Mouse (Mus musculus) layer of hippocampus, adult 8-10 months (tissue): ENCODE measurements around the gene Ppp1ca. TPM values are rescaled to one million over a fixed set of nuclear protein-coding genes. Genes with fewer than 3 reads are reported as not detected.

Experiments used
- DNase-seq, 2 experiments: peaks; one replicate each; pipeline ENCODE4 v3.0.0; 2022; ENCODE audit warnings: low spot score in 2 of 2
- total RNA-seq, 4 experiments: library from RNA; stranded (reverse); gene quantifications; 2 replicates each; pipeline ENCODE4 v1.2.4; 2022

Gene Ppp1ca
- total RNA-seq, 4 experiments from 2014 or later: 255 to 271 (median 266) TPM

GRCm38 (mm10) chr19:4154437-4155222 lies 37.2 kb upstream of the Ppp1ca start:
- DNase-seq: no peak

DNA sequence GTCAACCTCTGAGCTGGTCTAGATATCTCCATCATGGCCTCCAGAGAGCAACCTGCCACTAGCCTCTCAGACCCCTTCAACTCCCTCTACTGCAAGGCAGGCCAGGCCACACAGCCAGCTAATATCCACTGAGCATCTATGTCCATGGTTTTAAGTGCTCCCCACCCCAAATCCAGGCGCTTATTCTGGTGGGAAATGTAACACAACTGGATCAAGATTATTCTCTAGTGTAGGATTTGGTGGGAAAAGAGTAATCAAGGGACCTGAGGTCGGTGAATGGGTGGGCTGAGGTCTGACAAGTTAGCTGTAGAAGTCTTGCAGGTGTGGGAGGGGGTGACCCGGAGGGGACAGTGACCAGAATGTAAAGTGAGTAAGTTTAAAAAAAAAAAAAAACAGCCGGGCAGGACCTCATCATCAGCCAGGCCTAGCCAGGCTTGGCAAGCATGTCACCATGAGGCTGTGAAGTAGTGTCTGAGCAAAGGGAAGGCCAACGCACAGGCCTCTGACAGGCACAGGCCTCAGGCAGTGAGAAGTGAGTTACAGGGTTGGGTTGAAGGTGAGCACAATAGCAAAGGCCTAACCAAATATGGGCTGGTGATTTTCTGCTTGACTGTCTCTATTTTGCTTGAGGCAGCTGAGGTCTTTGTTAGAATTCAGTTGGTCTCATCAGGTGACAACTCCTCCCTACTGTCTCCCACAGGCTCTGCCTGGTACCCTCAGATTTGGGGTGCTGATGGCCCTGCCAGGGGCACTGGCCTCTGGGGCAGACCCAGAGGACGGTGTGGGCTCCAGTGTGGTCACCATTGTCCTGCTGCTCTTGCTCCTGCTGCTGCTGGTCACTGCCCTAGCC lies 36.4 kb upstream of the Ppp1ca start:
- no peak for DNase-seq

DNA sequence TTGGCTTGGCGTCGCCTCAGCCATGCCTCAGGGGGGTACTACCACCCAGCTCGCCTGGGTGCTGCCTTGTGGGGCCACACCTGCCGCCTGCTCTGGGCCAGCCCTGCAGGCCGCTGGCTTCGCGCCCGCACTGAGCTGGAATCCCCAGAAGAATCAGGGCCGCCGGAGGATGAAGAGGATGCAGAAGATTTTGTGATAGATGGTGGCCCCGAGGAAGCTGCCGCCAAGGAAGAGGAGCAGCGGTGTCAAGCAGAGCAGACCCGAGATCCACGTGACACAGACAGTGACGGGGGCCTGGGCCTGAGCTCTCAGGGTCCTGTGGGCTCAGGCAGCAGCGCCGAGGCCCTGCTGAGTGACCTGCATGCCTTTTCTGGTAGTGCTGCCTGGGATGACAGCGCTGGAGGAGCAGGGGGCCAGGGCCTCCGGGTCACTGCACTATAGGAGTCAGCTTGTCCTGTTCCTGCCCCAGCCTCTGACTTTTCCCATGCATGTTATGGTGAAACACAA lies 35.7 kb upstream of the Ppp1ca start:
- DNase-seq: no peak

DNA sequence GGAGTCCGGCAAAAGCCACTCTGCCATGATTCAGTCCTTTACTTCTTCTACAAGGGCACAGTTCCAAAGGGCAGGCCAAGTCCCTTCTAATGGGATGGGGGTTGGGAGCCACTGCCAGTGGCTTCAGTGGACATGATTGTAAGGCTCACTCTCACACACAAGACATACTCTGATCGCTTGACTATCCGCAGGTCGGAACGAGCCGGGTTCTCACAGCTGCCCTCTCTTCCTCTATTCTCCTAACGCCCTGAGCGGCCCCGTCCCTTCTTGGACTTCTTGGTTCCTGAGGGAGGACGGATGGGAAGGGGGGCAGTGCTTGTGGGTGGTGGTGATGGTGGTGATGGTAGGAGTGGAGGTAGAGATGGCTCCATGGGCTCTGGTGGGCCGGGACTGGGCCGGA lies 35.1 kb upstream of the Ppp1ca start:
- no peak for DNase-seq

- DNase-seq: no peak
Observed at GRCm38 (mm10) chr19:4159049-4159448, 32.8 kb upstream of the Ppp1ca start.

DNA sequence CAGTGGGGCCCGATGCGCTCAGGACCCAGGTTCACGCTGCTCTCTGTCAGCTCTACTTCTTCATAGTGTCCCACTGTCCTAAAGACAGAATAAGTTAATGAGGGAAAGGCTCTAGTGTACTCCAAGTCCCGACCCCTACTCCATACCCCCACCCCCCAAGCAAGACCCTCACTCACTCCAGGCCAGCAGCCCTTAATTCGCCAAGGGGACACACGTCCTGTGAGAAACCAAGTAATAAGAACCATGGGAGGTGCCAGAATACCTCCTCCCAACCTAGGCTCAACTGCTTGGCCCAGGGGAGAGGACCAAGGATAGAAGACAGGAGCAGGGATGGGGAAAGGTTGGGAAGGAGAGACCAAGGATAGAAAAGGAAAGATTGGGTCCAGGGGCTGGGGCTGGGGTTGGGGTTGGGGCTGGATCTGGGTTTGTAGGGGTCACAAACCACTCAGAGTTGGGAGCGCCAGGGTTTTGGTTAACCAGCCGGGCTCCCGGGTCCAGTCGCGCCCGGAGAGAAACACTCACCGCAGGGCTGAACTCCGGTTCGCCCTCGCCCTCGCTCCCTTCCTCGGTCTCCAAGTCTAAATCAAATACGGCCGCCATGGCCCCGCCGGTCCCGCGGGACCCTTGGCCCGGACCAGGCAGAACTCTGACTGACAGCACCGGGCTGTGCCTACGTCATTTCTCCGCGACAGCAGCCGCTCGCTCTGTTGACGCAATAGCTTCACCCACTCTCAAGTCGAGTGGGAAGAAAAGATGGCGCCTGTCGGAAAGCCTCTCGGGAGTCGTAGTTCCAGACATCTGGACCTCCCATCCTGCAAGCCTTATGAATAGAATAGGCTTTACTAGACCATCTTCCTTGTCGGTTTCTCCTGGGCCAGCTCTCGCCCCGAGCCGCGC lies 29.0 kb upstream of the Ppp1ca start, which contains the start of gene Rps6kb2:
Gene Rps6kb2, minus strand, starts transcription at position 709 of the 897 bp plus-strand sequence.
- peak; percentile 96 to 98 for DNase-seq

DNA sequence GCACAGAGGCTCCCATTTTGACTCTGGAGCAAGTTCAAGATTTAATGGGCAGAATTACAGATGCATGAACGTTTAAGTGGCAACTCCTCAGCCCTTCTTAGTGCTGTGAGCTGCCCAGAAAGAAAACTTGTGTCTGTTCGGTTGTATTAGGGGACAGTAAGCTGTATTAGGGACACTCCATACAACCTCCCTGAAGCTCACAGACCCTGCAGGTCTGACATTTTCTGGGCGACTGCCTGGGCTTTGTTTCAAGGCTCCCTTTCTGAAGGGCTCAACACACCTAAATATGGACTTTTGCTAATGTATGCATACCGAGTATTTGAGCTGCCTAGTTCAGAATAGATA lies 28.4 kb upstream of the Ppp1ca start:
- DNase-seq: no peak

DNA sequence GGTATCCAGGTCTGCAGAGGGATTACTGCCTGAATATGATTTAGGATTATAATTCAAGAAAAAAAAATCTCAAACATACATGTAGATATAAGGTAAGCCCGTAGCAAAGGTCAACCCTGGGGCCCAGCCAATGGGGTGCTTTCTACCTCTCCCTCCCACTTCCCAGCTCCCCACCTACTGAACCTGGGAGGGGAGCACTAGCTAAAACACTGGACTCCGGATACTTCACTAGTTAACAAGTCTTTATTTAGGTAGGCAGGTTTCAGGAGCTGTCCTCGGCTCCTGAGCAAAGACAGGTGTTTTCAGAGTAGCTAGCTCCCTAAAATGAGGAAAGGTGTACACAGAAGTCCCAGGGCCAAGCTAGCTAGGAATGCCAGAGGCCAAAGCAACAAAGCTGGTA lies 27.8 kb upstream of the Ppp1ca start:
- DNase-seq: no peak

GRCm38 (mm10) chr19:4164721-4165120 lies 27.1 kb upstream of the Ppp1ca start:
- no peak for DNase-seq

DNA sequence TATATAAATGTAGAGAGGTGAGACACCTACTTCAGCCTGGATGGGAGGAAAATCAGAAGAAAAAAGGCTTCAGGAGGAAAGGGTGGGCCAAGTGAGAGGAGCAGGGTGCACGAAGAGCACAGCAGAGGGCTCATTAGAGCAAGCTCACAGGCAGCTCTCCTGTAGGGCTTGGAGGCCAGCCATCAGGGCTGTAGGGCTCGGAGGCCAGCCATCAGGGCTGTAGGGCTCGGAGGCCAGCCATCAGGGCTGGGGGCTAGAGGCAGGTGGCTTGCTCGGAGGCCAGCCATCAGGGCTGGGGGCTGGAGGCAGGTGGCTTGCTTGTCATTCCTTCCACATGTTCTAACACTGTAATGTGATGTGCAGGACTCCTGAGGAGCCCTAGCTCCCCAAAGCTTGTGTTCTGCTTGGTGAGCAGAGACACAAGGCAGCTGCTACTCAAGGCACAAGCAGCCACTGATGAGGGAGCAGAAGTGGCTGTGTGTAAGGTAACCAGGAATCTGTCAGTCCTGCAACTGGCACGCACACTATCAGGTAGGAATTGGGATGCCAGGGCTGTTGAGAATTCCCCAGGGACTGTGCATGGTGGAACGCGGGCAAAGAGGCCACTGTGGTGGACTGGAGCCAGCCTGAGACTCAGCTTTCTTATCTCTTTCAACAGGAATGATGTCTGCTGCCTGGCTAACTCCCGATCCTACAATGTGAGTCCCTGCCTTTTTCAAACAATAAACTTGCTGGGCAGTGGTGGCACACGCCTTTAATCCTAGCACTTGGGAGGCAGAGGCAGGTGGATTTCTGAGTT lies 25.0 kb upstream of the Ppp1ca start:
- no peak for DNase-seq

GRCm38 (mm10) chr19:4169378-4169784 lies 22.5 kb upstream of the Ppp1ca start:
- peak; percentile 99 for DNase-seq

GRCm38 (mm10) chr19:4169810-4170209 lies 22.1 kb upstream of the Ppp1ca start:
- DNase-seq: peak in 1 of 2 experiments; percentile 50

GRCm38 (mm10) chr19:4170723-4171392 lies 21.0 kb upstream of the Ppp1ca start:
- DNase-seq: no peak

- DNase-seq: no peak
Observed at GRCm38 (mm10) chr19:4171393-4172290, 20.2 kb upstream of the Ppp1ca start.

DNA sequence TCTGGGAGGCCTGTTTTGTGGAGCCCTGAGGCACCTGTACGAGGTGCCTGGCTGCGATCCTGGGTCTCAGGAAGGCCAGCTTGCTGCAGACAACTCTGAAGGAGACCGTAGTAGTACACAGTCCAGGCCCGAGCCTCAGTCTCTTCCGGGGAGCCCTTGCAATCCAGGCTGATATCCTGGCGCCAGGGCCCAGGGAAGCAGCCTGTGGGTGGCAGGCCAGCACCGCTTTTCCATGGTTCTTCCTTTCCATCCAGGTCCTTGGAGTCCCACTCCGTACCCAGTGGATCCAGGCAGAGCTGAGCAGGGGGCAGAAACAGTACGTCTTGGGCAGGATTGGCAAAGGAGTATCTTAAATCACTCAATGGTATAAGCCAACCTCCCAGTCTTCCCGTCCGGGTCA lies 18.9 kb upstream of the Ppp1ca start:
- DNase-seq: no peak

- no peak for DNase-seq
Observed at GRCm38 (mm10) chr19:4175368-4175947, 16.4 kb upstream of the Ppp1ca start, which contains the start of gene Carns1. Carns1 (minus strand) TSS chr19:4175479.

GRCm38 (mm10) chr19:4180411-4180810 lies 11.5 kb upstream of the Ppp1ca start:
- no peak for DNase-seq

- DNase-seq: peak; percentile 72
Observed at GRCm38 (mm10) chr19:4181892-4182291, 10.0 kb upstream of the Ppp1ca start.
